Mouse (Mus musculus) hindbrain, postnatal 0 days (tissue): ENCODE results near the gene Erlec1. TPM values are rescaled to one million over a fixed set of nuclear protein-coding genes. Genes with fewer than 3 reads are reported as not detected.

Source experiments
- ATAC-seq: fragments of 200-750 bp; cut with Nextera tagmentation; 2 replicates; pipeline ENCODE4 v1.8.0; 2017; ENCODE audit warnings: mild to moderate bottlenecking, moderate TSS enrichment, moderate library complexity
- DNase-seq: peaks from one replicate; pipeline ENCODE4 v3.0.0-alpha.2; 2015; ENCODE audit warnings: low spot score
- H3K27ac ChIP-seq: fragments of 300-500 bp; sonication (generic); 2 replicates; pipeline ENCODE4 v1.5.1; 2014; ENCODE audit warnings: mild to moderate bottlenecking
- H3K27me3 ChIP-seq: fragments of 300-500 bp; sonication (generic); 2 replicates; pipeline ENCODE4 v1.6.1; 2014; ENCODE audit warnings: low read length, mixed read lengths; ENCODE audit not compliant: insufficient read depth
- H3K36me3 ChIP-seq: fragments of 300-500 bp; sonication (generic); 2 replicates; pipeline ENCODE4 v1.6.1; 2014; ENCODE audit warnings: low read length, mixed read lengths; ENCODE audit not compliant: insufficient read depth
- H3K4me1 ChIP-seq: fragments of 300-500 bp; sonication (generic); 2 replicates; pipeline ENCODE4 v1.6.1; 2014; ENCODE audit warnings: antibody characterized with exemption, low read length, mixed read lengths; ENCODE audit not compliant: insufficient read depth
- H3K4me2 ChIP-seq: fragments of 300-500 bp; sonication (generic); 2 replicates; pipeline ENCODE4 v1.6.1; 2014; ENCODE audit warnings: low read depth, mild to moderate bottlenecking, low read length, moderate library complexity, mixed read lengths
- H3K4me3 ChIP-seq: fragments of 300-500 bp; sonication (generic); 2 replicates; pipeline ENCODE4 v1.5.1; 2014; ENCODE audit warnings: low read length
- H3K9ac ChIP-seq: fragments of 300-500 bp; sonication (generic); replicated peaks from 2 replicates; pipeline ENCODE4 v1.6.1; 2014; ENCODE audit warnings: mild to moderate bottlenecking, low read length, moderate library complexity, mixed read lengths
- H3K9me3 ChIP-seq: fragments of 300-500 bp; sonication (generic); 2 replicates; pipeline ENCODE4 v1.6.1; 2016; ENCODE audit warnings: low read length, mixed read lengths
- CTCF ChIP-seq: IDR thresholded peaks from 2 replicates; pipeline ENCODE4 v1.5.1; 2016; ENCODE audit warnings: antibody characterized with exemption, control low read depth, low read depth
- WGBS: fragments of 180-500 bp; shearing (Covaris S2); extraction: QIAGEN DNeasy Blood & Tissue Kit; methylation state at CpG from one replicate; pipeline ENCODE4 v1.1.7; 2014; 5-methylcytosine and 5-hydroxymethylcytosine counted together
- polyA plus RNA-seq: library from polyadenylated mRNA; unstranded; fragments of >200 nt; fragmentation: Nextera tagmentation; extraction: Ambion mirVana; gene quantifications from 2 replicates; pipeline ENCODE4 v1.2.1, GENCODE M21; 2015
- total RNA-seq: library from RNA; depleted of rRNA; stranded (reverse); fragments of >200 nt; gene quantifications from 2 replicates; pipeline ENCODE4 v1.2.3, GENCODE M21; 2014; rRNA removed

The Erlec1 gene
- total and polyA plus RNA-seq, 2 experiments from 2014 or later = 12.6 to 14.1 TPM

DNA sequence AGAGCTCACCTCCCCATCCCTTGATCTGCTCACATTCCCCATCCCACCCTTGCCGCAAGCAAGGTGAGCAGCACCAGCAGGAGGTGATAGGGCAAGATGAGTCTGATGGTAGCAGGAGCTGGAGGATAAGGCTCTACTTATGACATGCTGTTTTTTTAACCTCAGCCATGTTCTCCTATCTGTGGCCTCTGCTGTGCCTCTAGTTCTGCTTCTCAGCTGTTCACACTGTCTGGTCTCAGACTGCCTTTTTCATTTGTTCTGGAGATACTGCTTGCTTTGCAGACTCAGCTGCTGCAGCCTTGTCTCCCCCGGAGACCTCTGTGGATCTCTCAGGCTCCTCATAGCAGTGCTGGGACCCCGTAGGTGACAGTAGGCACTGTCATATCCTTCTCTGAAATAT lies 30.9 kb downstream of the Erlec1 start:
- WGBS = 96% methylated on average over 3 of the region's 3 CpGs

GRCm38 (mm10) chr11:30920641-30921040 lies 33.5 kb downstream of the Erlec1 start:
- Histone ChIP-seq H3K27me3 (no peaks in the 10 kb centered on the region), H3K27ac (no peak overlapping the region), H3K4me1 (no peaks in the 10 kb centered on the region), H3K9ac (no peak overlapping the region), H3K36me3 (no peaks in the 10 kb centered on the region), H3K9me3 (no peaks in the 10 kb centered on the region), H3K4me3 (no peak overlapping the region), H3K4me2 (no peak overlapping the region)
- ATAC-seq (no peak), DNase-seq (no peak)
- no peak for TF ChIP-seq CTCF
- 63% methylated on average over 1 of the region's 1 CpGs for WGBS

More for the DNA sequence above, 30.9 kb downstream of the Erlec1 start:
- Histone ChIP-seq H3K36me3 (peaks cover 6% of the 10 kb centered on the region; the same call in 1 of the 2 replicates), H3K27me3 (no peaks in the 10 kb centered on the region), H3K4me2 (no peak overlapping the region), H3K4me1 (no peaks in the 10 kb centered on the region), H3K9ac (no peak overlapping the region), H3K4me3 (no peak overlapping the region), H3K27ac (no peak overlapping the region), H3K9me3 (no peaks in the 10 kb centered on the region)
- ATAC-seq (no peak), DNase-seq (no peak)
- no peak for TF ChIP-seq CTCF

DNA sequence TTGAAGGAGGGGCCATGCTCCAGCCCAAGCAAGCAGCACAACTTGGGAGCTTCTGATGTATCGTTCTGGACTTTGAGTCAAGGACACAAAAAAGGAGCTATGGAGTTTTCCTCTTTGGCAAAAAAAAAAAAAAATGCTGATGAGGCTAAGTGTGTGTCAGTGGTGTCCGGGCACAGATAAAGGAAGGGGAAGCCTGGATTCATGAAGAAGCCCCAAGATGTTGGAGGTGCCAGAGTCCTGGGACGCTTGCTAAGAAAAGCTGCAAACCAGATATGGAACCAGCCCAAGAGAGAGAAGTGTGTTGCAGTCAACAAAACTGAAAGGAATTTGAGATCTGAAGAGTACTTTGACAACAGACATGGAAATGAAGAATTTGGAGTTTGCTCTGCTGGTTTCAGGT lies 41.8 kb downstream of the Erlec1 start:
- TF ChIP-seq CTCF = no peak
- Histone ChIP-seq H3K4me1 (no peaks in the 10 kb centered on the region), H3K4me3 (no peak overlapping the region), H3K9ac (no peak overlapping the region), H3K27me3 (no peaks in the 10 kb centered on the region), H3K9me3 (no peaks in the 10 kb centered on the region), H3K27ac (no peak overlapping the region), H3K4me2 (no peak overlapping the region), H3K36me3 (no peaks in the 10 kb centered on the region)
- ATAC-seq = no peak
- 97% methylated on average over 3 of the region's 3 CpGs for WGBS
- DNase-seq = no peak

GRCm38 (mm10) chr11:30899312-30899711 lies 54.8 kb downstream of the Erlec1 start:
- Histone ChIP-seq H3K27ac (no peak overlapping the region), H3K9me3 (no peaks in the 10 kb centered on the region), H3K4me2 (no peak overlapping the region), H3K36me3 (no peaks in the 10 kb centered on the region), H3K27me3 (no peaks in the 10 kb centered on the region), H3K9ac (no peak overlapping the region), H3K4me3 (no peak overlapping the region), H3K4me1 (no peaks in the 10 kb centered on the region)
- TF ChIP-seq CTCF = no peak
- no peak for ATAC-seq
- DNase-seq = no peak

GRCm38 (mm10) chr11:30896201-30896600 lies 57.9 kb downstream of the Erlec1 start:
- no peaks in the 10 kb centered on the region for H3K27me3 ChIP-seq
- no peak overlapping the region for H3K4me2 ChIP-seq
- H3K4me1 ChIP-seq = no peaks in the 10 kb centered on the region
- no peak for TF ChIP-seq CTCF
- H3K36me3 ChIP-seq = peaks cover 4% of the 10 kb centered on the region; the same call in 1 of the 2 replicates
- no peak overlapping the region for H3K9ac ChIP-seq
- H3K27ac ChIP-seq = no peak overlapping the region
- 86% methylated on average over 1 of the region's 1 CpGs for WGBS
- ATAC-seq = no peak
- DNase-seq = no peak
- no peaks in the 10 kb centered on the region for H3K9me3 ChIP-seq
- no peak overlapping the region for H3K4me3 ChIP-seq

DNA sequence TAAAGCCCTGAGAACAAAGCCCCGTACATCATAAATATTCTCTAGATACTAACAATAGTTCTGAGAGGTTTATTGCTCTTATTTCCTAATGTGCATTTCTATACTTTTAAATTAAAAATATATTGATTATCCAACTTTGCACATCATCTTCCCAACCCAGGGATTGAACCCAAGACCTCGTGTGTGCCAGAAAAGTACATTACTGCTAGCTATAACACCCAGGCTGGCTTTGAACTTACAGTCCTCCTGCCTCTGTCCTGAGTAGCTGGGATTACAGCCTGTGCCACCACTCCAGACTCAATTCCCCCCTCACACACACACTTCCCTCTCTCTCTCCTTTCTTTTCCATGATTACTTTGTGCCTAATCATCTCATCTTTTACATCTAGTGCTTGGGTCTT lies 66.0 kb downstream of the Erlec1 start:
- Histone ChIP-seq H3K27ac (no peak overlapping the region), H3K4me2 (no peak overlapping the region), H3K27me3 (no peaks in the 10 kb centered on the region), H3K4me3 (no peak overlapping the region), H3K9ac (no peak overlapping the region), H3K4me1 (0 out of 2 replicates have a peak, but pooled peaks cover 2% of the 10 kb centered on the region), H3K9me3 (no peaks in the 10 kb centered on the region), H3K36me3 (peaks cover 4% of the 10 kb centered on the region; the same call in 1 of the 2 replicates)
- DNase-seq = no peak
- TF ChIP-seq CTCF = no peak
- WGBS = 90% methylated on average over 2 of the region's 2 CpGs
- ATAC-seq = no peak

DNA sequence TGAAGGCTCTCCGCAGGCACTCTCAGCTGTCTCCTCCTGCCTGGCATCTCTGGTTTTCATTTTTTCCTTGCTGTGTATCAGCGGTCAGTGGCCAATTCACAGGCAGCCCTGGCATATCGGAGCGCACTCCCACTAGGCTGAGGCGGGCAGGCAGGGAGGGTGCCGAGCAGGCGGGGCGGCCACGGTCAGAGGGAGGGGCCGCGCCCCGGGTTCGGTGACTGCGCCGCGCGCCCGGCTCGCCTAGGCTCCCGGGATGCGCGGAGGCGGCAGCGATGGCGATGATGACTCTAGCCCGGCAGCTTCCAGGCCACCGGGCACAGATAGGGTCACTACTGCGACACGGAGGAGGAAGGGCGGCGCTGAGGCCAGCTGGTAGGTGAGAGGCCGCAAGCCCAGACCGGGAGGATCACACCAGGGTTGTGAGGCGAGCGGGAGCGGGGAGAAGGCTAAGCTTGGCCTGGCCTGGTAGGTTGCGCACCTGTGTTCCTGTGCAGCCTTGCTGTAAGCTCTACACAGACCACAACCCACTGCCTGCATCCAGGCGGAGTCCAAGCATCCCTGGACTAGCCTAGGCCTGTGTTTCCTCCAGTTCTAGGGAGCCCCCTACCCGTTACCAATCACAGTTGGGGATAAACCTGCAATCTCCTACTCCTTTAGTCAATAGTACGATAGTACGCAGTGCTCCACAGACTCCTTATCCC lies 68.8 kb downstream of the Erlec1 start, which contains the start of the genes Gpr75 and Asb3:
TSS of gene Gpr75 (plus strand) at position 188 of the 701 bp plus-strand sequence.
TSS of gene Asb3 (plus strand) at position 246 of the 701 bp plus-strand sequence.
- 2% methylated on average over 41 of the region's 41 CpGs for WGBS
- DNase-seq (peak; percentile 73), ATAC-seq (peak; percentile 95)
- TF ChIP-seq CTCF = 0 out of 2 replicates have a peak, but pooled peaks have one; percentile 14
- Histone ChIP-seq H3K36me3 (no peaks in the 10 kb centered on the region), H3K4me3 (peak within 1 kb of the TSS; percentile 66), H3K9ac (peak within 1 kb of the TSS; percentile 87), H3K4me2 (peak within 1 kb of the TSS; percentile 83), H3K9me3 (no peaks in the 10 kb centered on the region), H3K27ac (peak within 1 kb of the TSS; percentile 94), H3K27me3 (no peaks in the 10 kb centered on the region), H3K4me1 (0 out of 2 replicates have a peak, but pooled peaks cover 2% of the 10 kb centered on the region)

Other genes starting within 250 kb of the Erlec1 start
- gene Psme4, start 182.6 kb downstream of the Erlec1 start, total RNA-seq = 34.5 and 37.7 TPM in 2 replicates
- 10.2 and 11.1 TPM in 2 replicates for gene Psme4, start 182.6 kb downstream of the Erlec1 start, polyA plus RNA-seq
- gene Gpr75, start 69.0 kb downstream of the Erlec1 start, total RNA-seq = 13.0 and 13.7 TPM in 2 replicates
- gene Gpr75, start 69.0 kb downstream of the Erlec1 start, polyA plus RNA-seq = 5.2 and 5.4 TPM in 2 replicates
- gene Asb3, start 68.9 kb downstream of the Erlec1 start, total RNA-seq = 11.2 and 14.8 TPM in 2 replicates
- 19.8 and 21.8 TPM in 2 replicates for gene Asb3, start 68.9 kb downstream of the Erlec1 start, polyA plus RNA-seq
- 6.5 and 14.7 TPM in 2 replicates for gene Chac2, start 32.0 kb upstream of the Erlec1 start, total RNA-seq
- 25.6 and 26.1 TPM in 2 replicates for gene Chac2, start 32.0 kb upstream of the Erlec1 start, polyA plus RNA-seq
- gene Gm17332, start 228.1 kb upstream of the Erlec1 start, total RNA-seq = not detected in 2 replicates
- gene Gm17332, start 228.1 kb upstream of the Erlec1 start, polyA plus RNA-seq = not detected in 2 replicates